Mouse (Mus musculus): ENCODE measurements at regions not wholly inside any gene's neighbourhood (a gene's known extent, or its start where the extent isn't known, plus 50 kb on each side); places are given as distances from the start of the nearest gene placed in this dataset.

- no peaks in the 10 kb centered on the region; the same call in 1 of the 2 replicates for H3K4me1 ChIP-seq (replicated peaks)
- no peak for DNase-seq (ENCODE audit: low spot score)
- no peak overlapping the region for H3K4me3 ChIP-seq
- no peaks in the 10 kb centered on the region for H3K27me3 ChIP-seq (ENCODE audit: insufficient read depth, poor library complexity, severe bottlenecking)
- H3K27ac ChIP-seq = no peak overlapping the region
- no peaks in the 10 kb centered on the region for H3K36me3 ChIP-seq
- no peaks in the 10 kb centered on the region for H3K9me3 ChIP-seq
- 94% methylated on average over 1 of the region's 1 CpGs for WGBS
These were observed 595.2 kb upstream of the Camk1g start for GRCm38 (mm10) chr1:193965278-193965677.

- DNase-seq (ENCODE audit: low spot score) = no peak
- Histone ChIP-seq H3K27me3 (ENCODE audit: insufficient read depth, poor library complexity, severe bottlenecking) (no peaks in the 10 kb centered on the region), H3K4me3 (no peak overlapping the region), H3K36me3 (no peaks in the 10 kb centered on the region), H3K9me3 (no peaks in the 10 kb centered on the region), H3K4me1 (replicated peaks) (no peaks in the 10 kb centered on the region; the same call in 1 of the 2 replicates), H3K27ac (no peak overlapping the region)
These were observed 581.8 kb upstream of the Camk1g start for GRCm38 (mm10) chr1:193951936-193952335.

DNA sequence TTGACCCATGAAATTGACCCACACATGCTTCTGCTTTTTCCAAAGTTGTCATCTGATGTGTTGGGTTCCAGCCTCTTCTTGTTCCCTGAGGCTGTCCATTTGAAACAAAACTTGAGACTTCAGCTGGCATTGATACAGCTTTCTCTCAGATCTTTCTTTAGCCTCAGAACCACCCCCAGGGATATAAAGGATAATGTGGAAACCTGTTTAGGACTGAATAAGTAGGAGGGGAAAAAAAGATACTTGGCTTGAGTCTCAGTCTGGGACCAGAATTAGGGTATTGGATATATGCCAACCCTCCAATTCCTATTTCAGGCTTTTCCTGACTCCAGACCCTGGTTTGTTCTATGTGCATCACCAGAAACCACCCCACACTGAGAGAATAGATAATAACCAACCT is 579.7 kb upstream of the Camk1g start:
- no peak for DNase-seq (ENCODE audit: low spot score)
- Histone ChIP-seq H3K27me3 (ENCODE audit: insufficient read depth, poor library complexity, severe bottlenecking) (no peaks in the 10 kb centered on the region), H3K27ac (no peak overlapping the region), H3K4me3 (no peak overlapping the region), H3K4me1 (replicated peaks) (no peaks in the 10 kb centered on the region; the same call in 1 of the 2 replicates), H3K9me3 (no peaks in the 10 kb centered on the region), H3K36me3 (no peaks in the 10 kb centered on the region)

DNA sequence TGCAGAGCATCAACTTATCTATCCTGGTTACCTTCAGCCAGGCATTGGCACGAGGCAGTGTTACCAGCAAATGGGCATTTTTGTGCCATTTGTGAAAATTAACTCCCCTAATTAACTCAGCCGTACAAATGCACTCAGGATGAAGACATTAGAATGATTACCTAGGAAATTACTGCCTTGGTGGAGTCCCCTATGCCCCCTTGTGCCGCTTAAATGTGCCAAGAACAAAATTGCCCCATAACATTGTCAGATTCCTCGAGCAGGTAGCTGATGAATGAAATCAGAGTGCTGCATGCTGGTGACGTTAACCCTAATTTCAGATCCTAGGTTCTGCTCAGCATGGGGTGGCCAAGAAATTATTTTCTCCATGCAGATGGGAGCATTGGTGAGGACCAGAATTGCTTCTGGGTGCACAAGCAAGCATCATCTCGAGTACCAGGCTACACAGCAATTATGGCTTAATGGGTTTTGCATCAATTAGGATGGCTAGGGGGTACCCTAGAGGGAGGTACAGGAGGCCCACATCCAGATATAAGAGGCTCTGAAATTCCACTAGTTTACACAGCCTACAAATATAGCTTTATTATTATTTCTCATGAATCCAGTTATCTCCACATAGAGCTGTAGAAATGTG is 577.0 kb upstream of the Camk1g start:
- no peaks in the 10 kb centered on the region; the same call in 1 of the 2 replicates for H3K4me1 ChIP-seq (replicated peaks)
- no peaks in the 10 kb centered on the region for H3K36me3 ChIP-seq
- no peak overlapping the region for H3K27ac ChIP-seq
- H3K27me3 ChIP-seq (ENCODE audit: insufficient read depth, poor library complexity, severe bottlenecking) = no peaks in the 10 kb centered on the region
- no peaks in the 10 kb centered on the region for H3K9me3 ChIP-seq
- DNase-seq (ENCODE audit: low spot score) = no peak
- no peak overlapping the region for H3K4me3 ChIP-seq
- WGBS = 80% methylated on average over 6 of the region's 6 CpGs

DNA sequence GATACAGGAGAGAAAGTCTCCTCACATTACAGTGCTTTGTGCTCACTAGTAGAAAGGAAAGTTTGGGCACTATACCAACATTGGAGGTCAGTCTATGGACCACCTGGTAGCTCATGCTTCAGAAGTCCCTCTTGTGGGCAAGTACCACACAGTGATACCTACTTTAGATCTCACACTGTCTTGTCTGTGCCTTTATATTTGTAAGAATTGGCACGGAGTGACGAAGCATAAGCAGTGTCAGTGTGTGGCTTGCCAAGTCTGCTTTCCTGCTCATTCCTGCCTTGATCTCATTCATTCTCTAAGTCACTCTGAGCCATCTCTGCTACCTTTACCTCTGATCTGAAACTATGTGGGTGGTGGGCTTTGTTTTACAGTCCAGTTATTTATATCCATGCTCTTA is 565.9 kb upstream of the Camk1g start:
- Histone ChIP-seq H3K4me3 (no peak overlapping the region), H3K27ac (no peak overlapping the region), H3K9me3 (no peaks in the 10 kb centered on the region), H3K36me3 (no peaks in the 10 kb centered on the region), H3K4me1 (replicated peaks) (no peaks in the 10 kb centered on the region), H3K27me3 (ENCODE audit: insufficient read depth, poor library complexity, severe bottlenecking) (no peaks in the 10 kb centered on the region)
- 86% methylated on average over 2 of the region's 2 CpGs for WGBS
- no peak for DNase-seq (ENCODE audit: low spot score)

- no peak for DNase-seq (ENCODE audit: low spot score)
- Histone ChIP-seq H3K9me3 (no peaks in the 10 kb centered on the region), H3K4me1 (replicated peaks) (no peaks in the 10 kb centered on the region), H3K27ac (no peak overlapping the region), H3K36me3 (no peaks in the 10 kb centered on the region), H3K4me3 (no peak overlapping the region), H3K27me3 (ENCODE audit: insufficient read depth, poor library complexity, severe bottlenecking) (no peaks in the 10 kb centered on the region)
- 27% methylated on average over 1 of the region's 1 CpGs for WGBS
These were observed 564.2 kb upstream of the Camk1g start for GRCm38 (mm10) chr1:193934308-193934707.

- Histone ChIP-seq H3K9me3 (no peaks in the 10 kb centered on the region), H3K36me3 (no peaks in the 10 kb centered on the region), H3K27me3 (ENCODE audit: insufficient read depth, poor library complexity, severe bottlenecking) (no peaks in the 10 kb centered on the region), H3K4me3 (no peak overlapping the region), H3K4me1 (replicated peaks) (no peaks in the 10 kb centered on the region), H3K27ac (no peak overlapping the region)
- 76% methylated on average over 5 of the region's 5 CpGs for WGBS
- no peak for DNase-seq (ENCODE audit: low spot score)
These were observed 561.1 kb upstream of the Camk1g start for GRCm38 (mm10) chr1:193931131-193931729.

DNA sequence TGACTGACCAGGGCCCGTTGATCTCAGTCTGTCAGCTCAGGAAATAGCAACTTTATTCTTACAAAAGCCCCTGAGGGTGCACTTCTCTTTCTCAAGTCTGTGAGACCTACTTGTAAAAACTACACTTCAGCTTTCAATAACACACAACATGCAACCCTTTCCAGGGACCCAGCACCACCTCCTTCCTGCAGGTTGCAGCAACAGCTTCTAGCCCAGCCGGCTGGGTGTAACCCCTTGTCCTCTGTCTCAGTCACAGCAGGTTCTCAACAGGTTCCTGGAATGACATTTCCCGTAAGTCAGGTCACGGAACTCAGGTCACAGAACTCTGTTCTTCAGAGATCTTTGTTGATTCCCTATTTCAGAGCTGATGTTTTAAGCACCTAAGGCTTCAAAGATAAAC is 558.5 kb upstream of the Camk1g start:
- Histone ChIP-seq H3K27me3 (ENCODE audit: insufficient read depth, poor library complexity, severe bottlenecking) (no peaks in the 10 kb centered on the region), H3K27ac (no peak overlapping the region), H3K4me1 (replicated peaks) (0 out of 2 replicates have a peak, but pooled peaks cover 3% of the 10 kb centered on the region), H3K4me3 (no peak overlapping the region), H3K36me3 (no peaks in the 10 kb centered on the region), H3K9me3 (no peaks in the 10 kb centered on the region)
- WGBS = 65% methylated on average over 4 of the region's 4 CpGs
- DNase-seq (ENCODE audit: low spot score) = no peak

GRCm38 (mm10) chr1:193922756-193923155 is 552.7 kb upstream of the Camk1g start:
- H3K4me1 ChIP-seq (replicated peaks) = 0 out of 2 replicates have a peak, but pooled peaks cover 4% of the 10 kb centered on the region
- H3K27me3 ChIP-seq (ENCODE audit: insufficient read depth, poor library complexity, severe bottlenecking) = no peaks in the 10 kb centered on the region
- H3K36me3 ChIP-seq = no peaks in the 10 kb centered on the region
- H3K9me3 ChIP-seq = no peaks in the 10 kb centered on the region
- no peak overlapping the region for H3K4me3 ChIP-seq
- 83% methylated on average over 4 of the region's 4 CpGs for WGBS
- no peak overlapping the region for H3K27ac ChIP-seq
- no peak for DNase-seq (ENCODE audit: low spot score)

GRCm38 (mm10) chr1:193919243-193919642 is 549.1 kb upstream of the Camk1g start:
- WGBS = 70% methylated on average over 3 of the region's 3 CpGs
- DNase-seq (ENCODE audit: low spot score) = no peak
- no peaks in the 10 kb centered on the region for H3K27me3 ChIP-seq (ENCODE audit: insufficient read depth, poor library complexity, severe bottlenecking)
- H3K4me1 ChIP-seq (replicated peaks) = 0 out of 2 replicates have a peak, but pooled peaks cover 4% of the 10 kb centered on the region
- H3K9me3 ChIP-seq = no peaks in the 10 kb centered on the region
- H3K4me3 ChIP-seq = no peak overlapping the region
- no peaks in the 10 kb centered on the region for H3K36me3 ChIP-seq
- H3K27ac ChIP-seq = no peak overlapping the region

GRCm38 (mm10) chr1:193905711-193906110 is 535.6 kb upstream of the Camk1g start:
- no peaks in the 10 kb centered on the region for H3K9me3 ChIP-seq
- H3K36me3 ChIP-seq = no peaks in the 10 kb centered on the region
- DNase-seq (ENCODE audit: low spot score) = no peak
- H3K27ac ChIP-seq = no peak overlapping the region
- H3K27me3 ChIP-seq (ENCODE audit: insufficient read depth, poor library complexity, severe bottlenecking) = no peaks in the 10 kb centered on the region
- no peaks in the 10 kb centered on the region for H3K4me1 ChIP-seq (replicated peaks)
- H3K4me3 ChIP-seq = no peak overlapping the region

- no peak for DNase-seq (ENCODE audit: low spot score)
- Histone ChIP-seq H3K27me3 (ENCODE audit: insufficient read depth, poor library complexity, severe bottlenecking) (no peaks in the 10 kb centered on the region), H3K4me3 (no peak overlapping the region), H3K4me1 (replicated peaks) (no peaks in the 10 kb centered on the region), H3K27ac (no peak overlapping the region), H3K36me3 (no peaks in the 10 kb centered on the region), H3K9me3 (no peaks in the 10 kb centered on the region)
These were observed 524.0 kb upstream of the Camk1g start for GRCm38 (mm10) chr1:193894072-193894471.

DNA sequence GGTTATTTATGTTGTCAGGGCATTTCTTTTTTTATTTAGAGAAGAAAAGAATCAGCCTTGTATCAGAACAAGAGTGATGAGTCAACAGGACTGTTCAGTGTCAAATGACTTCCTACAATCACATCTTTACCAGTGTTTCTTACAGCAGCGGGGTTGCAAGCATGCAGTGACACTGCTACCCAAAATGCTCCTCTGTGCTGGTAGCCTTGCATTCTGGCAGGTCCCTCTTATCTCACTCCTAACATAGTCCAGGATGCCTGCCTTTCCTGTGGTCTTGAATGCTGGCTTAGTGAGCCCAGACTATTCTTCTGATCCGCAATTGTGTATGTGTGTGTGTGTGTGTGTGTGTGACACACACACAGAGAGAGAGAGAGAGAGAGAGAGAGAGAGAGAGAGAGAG is 506.4 kb upstream of the Camk1g start:
- Histone ChIP-seq H3K4me1 (replicated peaks) (no peaks in the 10 kb centered on the region; the same call in 1 of the 2 replicates), H3K4me3 (no peak overlapping the region), H3K27ac (no peak overlapping the region), H3K36me3 (no peaks in the 10 kb centered on the region), H3K9me3 (no peaks in the 10 kb centered on the region), H3K27me3 (ENCODE audit: insufficient read depth, poor library complexity, severe bottlenecking) (no peaks in the 10 kb centered on the region)
- no peak for DNase-seq (ENCODE audit: low spot score)
- WGBS = 69% methylated on average over 2 of the region's 2 CpGs

DNA sequence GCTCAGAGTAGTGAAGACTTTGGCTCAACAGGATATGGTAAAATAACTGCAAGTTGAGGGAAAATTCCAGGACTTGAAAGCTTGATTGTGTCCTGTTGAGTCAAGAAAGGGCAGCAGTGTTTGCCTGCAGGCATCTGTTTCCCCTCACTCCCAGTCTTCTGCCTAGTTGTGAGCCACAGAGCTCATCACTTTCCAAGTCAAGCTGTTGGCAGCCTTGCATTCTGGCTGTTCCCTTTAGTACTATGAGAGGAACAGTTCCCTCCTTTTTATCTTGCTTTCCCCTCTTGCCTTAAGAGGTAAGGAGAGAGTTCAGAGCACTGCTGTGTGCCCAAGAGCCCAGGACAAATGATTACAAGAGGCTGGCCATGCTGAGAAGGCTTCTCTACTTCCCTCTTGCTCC is 506.0 kb upstream of the Camk1g start:
- no peaks in the 10 kb centered on the region for H3K36me3 ChIP-seq
- H3K4me3 ChIP-seq = no peak overlapping the region
- no peaks in the 10 kb centered on the region for H3K27me3 ChIP-seq (ENCODE audit: insufficient read depth, poor library complexity, severe bottlenecking)
- H3K4me1 ChIP-seq (replicated peaks) = no peaks in the 10 kb centered on the region; the same call in 1 of the 2 replicates
- no peak for DNase-seq (ENCODE audit: low spot score)
- no peak overlapping the region for H3K27ac ChIP-seq
- H3K9me3 ChIP-seq = no peaks in the 10 kb centered on the region
